In the genomic region with DNA sequence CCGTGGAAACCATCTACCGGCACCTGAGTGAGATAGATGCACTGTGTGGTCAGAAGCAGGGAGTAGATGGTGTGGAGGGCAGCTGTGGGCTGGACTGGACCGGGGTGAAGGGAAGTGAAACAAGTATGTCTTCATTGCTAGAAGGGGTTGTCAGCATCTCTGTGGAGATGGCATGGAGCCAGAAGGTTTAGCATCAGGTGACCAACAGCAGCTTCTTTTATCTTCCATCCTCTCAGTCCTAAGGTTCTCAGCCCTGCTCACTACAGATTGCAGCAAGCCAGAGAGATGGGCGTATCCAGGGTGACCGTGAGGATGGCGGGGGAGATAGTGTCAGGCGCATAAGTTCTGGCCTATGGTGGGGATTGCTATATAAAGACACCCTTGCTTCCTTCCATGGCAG, we compare ENCODE assay signal across 13 mouse cellular contexts. TPM values are rescaled to one million over a fixed set of nuclear protein-coding genes. Genes with fewer than 3 reads are reported as not detected.
DNase-seq lines count a peak whose midpoint lies in the region; ATAC-seq and TF ChIP-seq lines count a peak whose summit lies in the region.
"Had no signal": no experiment of that assay in that cellular context is flagged by ENCODE, and none has a peak within 500 bp of the region (broad histone marks: within the 10 kb centered on the region; RNA-seq: fewer than 3 reads in every experiment).

No protein-coding gene starts in this region.

- ATAC-seq in midbrain, postnatal 0 days (ENCODE audit: low FRiP score), result no peak
- ATAC-seq: midbrain, embryonic 13.5 days had no signal

- H3K27ac ChIP-seq in MEL (ENCODE audit: control insufficient read depth, low read depth, low read length), result 0 out of 2 replicates have a peak overlapping the region, but pooled peaks have one; percentile 29
- no peak overlapping the region for H3K27ac ChIP-seq in midbrain, postnatal 0 days (ENCODE audit: low read depth, low read length)
- H3K27ac ChIP-seq in left cerebral cortex, adult 2 months, result no peak overlapping the region
- H3K27ac ChIP-seq: forebrain, embryonic 12.5 days; midbrain, embryonic 13.5 days; neural tube, embryonic 13.5 days had no signal

- no peak overlapping the region for H3K4me3 ChIP-seq in MEL (ENCODE audit: control insufficient read depth in 1 of 2, insufficient read depth in 1 of 2, low read depth in 2 of 2, low read length in 2 of 2)
- H3K4me3 ChIP-seq in midbrain, postnatal 0 days (ENCODE audit: low read depth, low read length), result no peak overlapping the region
- no peak overlapping the region for H3K4me3 ChIP-seq in left cerebral cortex, adult 2 months
- H3K4me3 ChIP-seq: forebrain, embryonic 12.5 days; midbrain, embryonic 13.5 days; neural tube, embryonic 13.5 days had no signal

- peak; percentile 28 for DNase-seq in heart, adult 8-10 months (ENCODE audit: low spot score)
- DNase-seq in heart, postnatal 36 days, result no peak
- DNase-seq in MEL (ENCODE audit: low read depth, low spot score) (peak; percentile 87), liver (peak; percentile 62)
- DNase-seq in monocyte, adult 2 months (ENCODE audit: low read depth in 1 of 2, low spot score in 2 of 2), result peak; percentile 27
- DNase-seq in midbrain, postnatal 0 days (ENCODE audit: low spot score), result no peak
- DNase-seq in retina, embryonic 14.5 days (ENCODE audit: low spot score), result no peak
- DNase-seq in left cerebral cortex, adult 2 months (ENCODE audit: extremely low spot score in 1 of 2, low spot score in 2 of 2), result no peak
- DNase-seq: cerebellum, adult 11-12 months; kidney, postnatal 14 days had no signal

- TF ChIP-seq POLR2A in MEL (IDR thresholded peaks at IDR 0.05; ENCODE audit: control insufficient read depth in 1 of 2, insufficient read depth in 1 of 2, low read depth in 1 of 2, low read length in 2 of 2, poor library complexity in 1 of 2), result no peak

- no peaks in the 10 kb centered on the region for H3K9me3 ChIP-seq in MEL (replicated peaks; ENCODE audit: insufficient read depth, low read length)
- no peaks in the 10 kb centered on the region for H3K9me3 ChIP-seq in midbrain, postnatal 0 days (ENCODE audit: low read length)
- H3K9me3 ChIP-seq: forebrain, embryonic 12.5 days; midbrain, embryonic 13.5 days; neural tube, embryonic 13.5 days had no signal

- no peak overlapping the region for H3K9ac ChIP-seq in MEL (ENCODE audit: control insufficient read depth, low read depth, low read length, poor library complexity, severe bottlenecking)
- no peak overlapping the region for H3K9ac ChIP-seq in midbrain, postnatal 0 days (replicated peaks; ENCODE audit: low read length, poor library complexity, severe bottlenecking)
- H3K9ac ChIP-seq: forebrain, embryonic 12.5 days; midbrain, embryonic 13.5 days; neural tube, embryonic 13.5 days had no signal

- intact Hi-C loops in heart, postnatal 36 days (cut with DNase I), result no loop called here
- intact Hi-C loops in left cerebral cortex, adult 2 months (cut with DNase I), result no loop called here

- peak; percentile 50 to 71 for TF ChIP-seq EP300 in MEL (IDR thresholded peaks at IDR 0.05; ENCODE audit: low read depth in 1 of 2, low read length in 2 of 2)

- TF ChIP-seq CTCF in MEL (IDR thresholded peaks at IDR 0.05 in 2 of 3, conservative IDR thresholded peaks at IDR 0.05 in 1 of 3; ENCODE audit: control insufficient read depth in 1 of 3, insufficient read depth in 1 of 3, low read depth in 2 of 3, low read length in 3 of 3, poor library complexity in 1 of 3, severe bottlenecking in 1 of 3), result no peak
- no peak for TF ChIP-seq CTCF in midbrain, postnatal 0 days (IDR thresholded peaks at IDR 0.05)
- TF ChIP-seq CTCF in left cerebral cortex, adult 2 months (IDR thresholded peaks at IDR 0.05), result no peak

- no peaks in the 10 kb centered on the region for H3K79me2 ChIP-seq in MEL (ENCODE audit: control insufficient read depth, insufficient read depth, low read length, poor library complexity)

- 94% methylated on average over 7 of the region's 7 CpGs for WGBS in midbrain, postnatal 0 days

- H3K36me3 ChIP-seq in MEL (ENCODE audit: control insufficient read depth in 1 of 2, insufficient read depth in 2 of 2, low read length in 2 of 2), result peaks cover 0 to 12% of the 10 kb centered on the region in 2 experiments; a peak in 2 of 4 replicates
- H3K36me3 ChIP-seq in midbrain, postnatal 0 days (ENCODE audit: insufficient read depth, low read length), result no peaks in the 10 kb centered on the region
- H3K36me3 ChIP-seq: forebrain, embryonic 12.5 days had no signal

- no peaks in the 10 kb centered on the region for H3K27me3 ChIP-seq in MEL (ENCODE audit: control insufficient read depth in 1 of 2, insufficient read depth in 2 of 2, low read length in 2 of 2)
- no peaks in the 10 kb centered on the region for H3K27me3 ChIP-seq in midbrain, postnatal 0 days (ENCODE audit: insufficient read depth, low read length)
- H3K27me3 ChIP-seq: forebrain, embryonic 12.5 days; midbrain, embryonic 13.5 days; neural tube, embryonic 13.5 days had no signal

- H3K4me2 ChIP-seq in midbrain, postnatal 0 days (ENCODE audit: low read depth, low read length, poor library complexity, severe bottlenecking), result no peak overlapping the region
- H3K4me2 ChIP-seq: forebrain, embryonic 12.5 days; midbrain, embryonic 13.5 days; neural tube, embryonic 13.5 days had no signal

- TF ChIP-seq RAD21 in MEL (IDR thresholded peaks at IDR 0.05; ENCODE audit: low read depth, low read length), result no peak

- peaks cover 2 to 14% of the 10 kb centered on the region in 2 experiments; a peak in 3 of 4 replicates for H3K4me1 ChIP-seq in MEL (ENCODE audit: control insufficient read depth in 1 of 2, insufficient read depth in 2 of 2, low read length in 2 of 2)
- no peaks in the 10 kb centered on the region for H3K4me1 ChIP-seq in midbrain, postnatal 0 days (ENCODE audit: insufficient read depth, low read length)
- H3K4me1 ChIP-seq: forebrain, embryonic 12.5 days; midbrain, embryonic 13.5 days; neural tube, embryonic 13.5 days had no signal

TF ChIP-seq in MEL, 35 proteins besides CTCF, POLR2A, EP300 and RAD21:
- TF ChIP-seq TAL1 (IDR thresholded peaks at IDR 0.05; ENCODE audit: low read length) (peak; percentile 60), POLR2AphosphoS2 (IDR thresholded peaks at IDR 0.05; ENCODE audit: low read length) (no peak), USF1 (IDR thresholded peaks at IDR 0.05; ENCODE audit: low read depth, low read length) (peak; percentile 80), BHLHE40 (IDR thresholded peaks at IDR 0.05; ENCODE audit: borderline replicate concordance, low read depth, low read length) (0 out of 2 replicates have a peak, but pooled peaks have one; percentile 27), ELF1 (IDR thresholded peaks at IDR 0.05; ENCODE audit: low read depth, low read length) (no peak), ZKSCAN1 (IDR thresholded peaks at IDR 0.05; ENCODE audit: low read depth, low read length) (no peak), TCF12 (IDR thresholded peaks at IDR 0.05; ENCODE audit: low read depth, low read length) (peak; percentile 69; the same call in 1 of the 2 replicates), SIN3A (IDR thresholded peaks at IDR 0.05; ENCODE audit: low read length) (peak; percentile 22; the same call in 1 of the 2 replicates), ETS1 (IDR thresholded peaks at IDR 0.05; ENCODE audit: low read depth, low read length) (peak; percentile 64), MAZ (IDR thresholded peaks at IDR 0.05; ENCODE audit: low read depth, low read length) (no peak), CHD1 (IDR thresholded peaks at IDR 0.05; ENCODE audit: low read depth, low read length) (no peak), GATA1 (IDR thresholded peaks at IDR 0.05; ENCODE audit: low read depth, low read length) (peak; percentile 64), RCOR1 (IDR thresholded peaks at IDR 0.05; ENCODE audit: low read depth, low read length) (no peak)

RNA-seq across cellular contexts. Expression of gene Nr2c1, which starts 25.2 kb away (rescaled TPM):
- 1 to 10 TPM; 5.7 to 6.4 (median 6.0) TPM for total RNA-seq in heart, adult 8-10 months (2022)
- 1 to 10 TPM; 7.7 to 7.9 TPM for total RNA-seq in heart, postnatal 36 days (2021)
- total RNA-seq in MEL (2012; rRNA removed), result 3.3 and 3.6 TPM in 2 replicates
- polyA plus RNA-seq in MEL (2012; ENCODE audit: insufficient read depth in 1 of 2, insufficient read length in 2 of 2, low read depth in 1 of 2, low replicate concordance in 2 of 2, missing spikeins in 1 of 2), result 1 to 10 TPM in 1 of 2 experiments, not detected in 1; 5.7 TPM
- 4.9 and 7.8 TPM in 2 replicates for total RNA-seq in midbrain, postnatal 0 days (2014; rRNA removed)
- polyA plus RNA-seq in midbrain, postnatal 0 days (2015; fragmentation: Nextera tagmentation; extraction: Ambion mirVana), result 3.3 and 3.9 TPM in 2 replicates
- total RNA-seq in left cerebral cortex, adult 2 months (2021), result 1 to 10 TPM; 7.7 to 9.1 TPM

Comparison
In these comparisons a context has a peak if more than half of its experiments do, and no peak if none do; other contexts are left out.
1. DNase-seq: peak in heart, adult 8-10 months (single experiment), MEL (single experiment), liver (single experiment) and monocyte, adult 2 months (2 of 2); none in heart, postnatal 36 days (0 of 2), midbrain, postnatal 0 days (single experiment), retina, embryonic 14.5 days (single experiment) and left cerebral cortex, adult 2 months (0 of 2).